Mouse (Mus musculus): ENCODE results near the gene Klri2.
"Not testable (repeated sequence)": the region's sequence is repeated elsewhere in the genome, so short reads cannot be mapped to it uniquely, and the experiment has no call there.

Gene Klri2

DNA sequence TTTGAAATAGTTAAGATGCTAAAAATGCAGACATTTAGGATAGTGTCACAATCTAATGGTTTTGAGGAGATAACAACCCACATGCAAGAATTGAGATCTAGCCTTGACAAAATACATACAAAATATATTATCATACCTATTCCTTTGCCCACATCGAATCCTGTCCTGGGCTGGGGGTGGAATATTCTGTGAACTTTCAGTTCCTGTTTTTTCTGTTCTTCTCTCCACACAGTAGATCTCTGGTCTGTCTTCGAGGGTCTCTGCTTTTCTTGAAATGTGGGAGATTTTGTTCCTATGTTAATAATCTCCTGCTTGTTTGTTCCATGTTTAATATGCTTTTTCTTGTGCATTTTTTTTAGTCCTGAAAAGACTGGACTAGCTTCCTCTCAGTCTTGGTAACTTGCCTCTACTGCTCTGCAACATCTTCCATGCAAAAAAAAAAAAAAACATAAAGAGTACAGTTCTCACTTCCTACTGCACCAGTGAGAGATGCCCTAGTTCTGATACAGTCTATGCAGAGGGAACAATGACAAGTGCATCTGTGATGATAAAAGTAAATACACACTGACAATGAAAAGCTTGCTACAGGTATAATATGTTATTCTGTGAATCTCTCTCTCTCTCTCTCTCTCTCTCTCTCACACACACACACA, at the start of gene Klri2:
Gene Klri2, minus strand, starts transcription at position 416 of the 653 bp plus-strand sequence.
- no peak for DNase-seq (ENCODE audit: inconsistent age in 2 of 2, low spot score in 1 of 2)

DNA sequence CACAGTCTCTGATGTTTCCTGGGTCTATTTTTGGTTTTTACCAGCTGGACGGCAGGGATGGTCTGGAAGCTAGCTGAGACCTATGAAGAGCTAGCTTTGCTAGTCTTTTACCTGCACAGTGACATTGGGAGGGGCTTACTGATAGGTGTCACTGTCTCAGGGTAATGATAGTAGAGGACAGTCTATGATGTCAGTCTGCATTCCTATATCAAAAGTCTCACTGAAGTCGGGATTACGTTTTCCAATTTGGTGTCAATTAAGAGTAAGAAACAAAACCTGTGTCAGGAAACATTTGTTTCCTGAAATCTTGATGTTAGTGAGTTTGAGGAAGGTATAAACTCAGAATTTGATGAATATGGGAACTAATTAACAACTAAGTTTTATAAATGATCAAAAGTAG, 43.9 kb upstream of the Klri2 start, which contains the start of gene Gm156:
Gene Gm156, minus strand, starts transcription at position 101 of the 400 bp plus-strand sequence.
- DNase-seq (ENCODE audit: inconsistent age in 2 of 2, low spot score in 1 of 2): not testable (repeated sequence)

- no peak for DNase-seq (ENCODE audit: inconsistent age in 2 of 2, low spot score in 1 of 2)
Measured at GRCm38 (mm10) chr6:129747654-129748032, 7.4 kb upstream of the Klri2 start.

DNA sequence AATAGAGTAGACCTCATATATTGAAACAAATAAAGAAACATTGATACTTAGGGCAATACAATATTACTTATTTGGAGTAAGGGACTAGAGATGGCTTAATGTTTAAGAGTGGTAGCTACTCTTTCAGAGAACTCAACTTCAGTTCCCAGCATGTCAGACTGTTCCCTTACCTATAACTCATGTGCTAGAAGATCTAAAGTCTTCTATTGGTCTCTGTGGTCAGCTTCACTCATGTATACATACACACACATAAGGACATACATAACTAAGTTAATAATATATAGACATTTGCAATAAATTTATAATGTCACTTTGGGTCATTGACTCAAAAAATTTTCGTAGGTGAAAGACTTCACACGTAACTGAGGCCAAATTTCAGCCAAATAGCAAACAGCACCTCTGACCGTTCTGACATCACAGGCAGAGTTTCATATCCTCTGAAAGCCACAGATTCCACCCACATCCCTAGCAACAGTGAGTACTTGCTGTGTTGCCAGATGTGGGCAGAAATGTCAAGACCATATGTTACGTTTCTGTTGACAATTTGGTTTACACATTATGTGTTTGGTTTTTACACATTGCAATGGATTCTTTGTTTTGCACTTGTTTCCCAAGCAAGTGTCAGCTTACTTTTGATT, 6.9 kb upstream of the Klri2 start:
- DNase-seq (ENCODE audit: inconsistent age in 2 of 2, low spot score in 1 of 2): no peak

DNA sequence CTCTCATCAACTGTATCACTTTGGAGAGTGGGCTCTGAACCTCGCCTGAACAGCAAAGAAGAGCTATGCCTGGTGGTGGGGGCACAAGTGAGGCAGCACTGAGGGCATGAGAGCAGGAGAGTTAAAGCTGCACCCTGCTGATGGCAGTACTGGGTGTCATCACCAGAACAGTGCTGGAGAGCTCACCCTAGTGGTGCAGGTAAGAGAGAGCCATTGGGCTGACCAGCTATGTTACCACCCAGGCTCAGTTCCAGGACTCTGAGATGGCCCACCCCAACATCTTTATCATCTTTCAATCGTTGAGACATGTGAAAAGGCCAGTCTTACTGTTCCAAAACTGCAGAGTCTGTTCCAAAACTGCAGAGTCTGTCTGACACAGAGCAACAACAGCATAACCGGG, 5.9 kb upstream of the Klri2 start:
- no peak for DNase-seq (ENCODE audit: inconsistent age in 2 of 2, low spot score in 1 of 2)

DNA sequence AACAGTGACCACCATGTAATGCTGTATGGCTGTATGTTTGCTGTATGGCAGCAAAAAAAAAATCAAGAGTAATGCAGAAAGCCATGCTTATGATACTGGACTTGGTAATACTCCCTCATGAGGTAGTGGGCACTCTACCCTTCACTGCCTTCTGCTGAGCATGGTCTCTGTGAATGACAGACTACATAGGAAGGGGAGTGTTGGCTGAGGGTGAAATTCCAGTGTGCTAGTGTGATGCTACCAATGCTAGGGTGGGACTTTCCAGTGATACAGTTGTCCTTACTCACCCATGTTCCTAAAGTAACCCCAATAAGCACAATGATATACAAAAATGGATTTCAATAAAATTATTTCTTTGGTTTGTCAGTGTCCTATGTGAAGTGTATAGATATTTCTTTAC, 3.9 kb downstream of the Klri2 start:
- DNase-seq (ENCODE audit: inconsistent age in 2 of 2, low spot score in 1 of 2): no peak

DNA sequence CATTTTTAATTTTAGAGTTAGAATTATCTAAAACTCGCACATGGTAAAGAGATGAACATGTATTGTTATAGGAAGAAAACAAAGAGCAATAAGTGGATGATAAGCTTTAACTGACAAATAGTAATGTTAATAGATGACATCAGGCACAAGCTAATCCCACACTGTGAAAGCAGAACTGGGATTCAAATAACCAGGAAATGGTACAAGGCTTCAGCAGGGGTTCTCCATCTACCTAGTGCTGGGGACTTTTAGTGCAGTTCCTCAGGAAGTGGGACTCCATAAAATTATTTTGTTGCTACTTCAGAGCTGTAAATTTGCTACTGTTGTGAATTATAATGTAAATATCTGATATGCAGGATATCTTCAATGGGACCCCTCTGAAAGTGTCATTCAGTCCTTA, 13.0 kb downstream of the Klri2 start:
- no peak for DNase-seq (ENCODE audit: inconsistent age in 2 of 2, low spot score in 1 of 2)

GRCm38 (mm10) chr6:129721390-129721789, 18.9 kb downstream of the Klri2 start:
- no peak for DNase-seq (ENCODE audit: inconsistent age in 2 of 2, low spot score in 1 of 2)

DNA sequence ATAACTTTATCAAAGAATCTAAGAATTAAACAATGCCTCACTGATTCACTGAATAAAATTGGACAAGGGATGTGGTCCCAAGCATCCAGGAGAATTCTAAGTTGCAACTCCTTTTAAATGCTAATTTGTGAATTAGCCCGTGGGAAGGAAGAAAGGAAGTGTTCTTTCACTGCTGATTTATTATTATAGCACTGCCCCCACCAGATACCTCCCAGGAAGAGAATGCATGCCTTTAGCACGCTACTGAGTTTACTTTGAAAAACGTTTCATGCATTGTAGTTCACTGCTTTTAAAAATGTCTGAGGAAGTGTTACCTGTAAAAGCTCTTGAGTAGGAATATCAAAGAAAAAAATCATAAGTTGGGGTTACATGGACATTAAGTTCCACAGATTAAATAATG, 19.8 kb downstream of the Klri2 start:
- no peak for DNase-seq (ENCODE audit: inconsistent age in 2 of 2, low spot score in 1 of 2)

GRCm38 (mm10) chr6:129717032-129717431, 23.3 kb downstream of the Klri2 start, which contains the start of gene Klri1:
Gene Klri1, minus strand, starts transcription at chr6:129717132.
- no peak for DNase-seq (ENCODE audit: inconsistent age in 2 of 2, low spot score in 1 of 2)

DNA sequence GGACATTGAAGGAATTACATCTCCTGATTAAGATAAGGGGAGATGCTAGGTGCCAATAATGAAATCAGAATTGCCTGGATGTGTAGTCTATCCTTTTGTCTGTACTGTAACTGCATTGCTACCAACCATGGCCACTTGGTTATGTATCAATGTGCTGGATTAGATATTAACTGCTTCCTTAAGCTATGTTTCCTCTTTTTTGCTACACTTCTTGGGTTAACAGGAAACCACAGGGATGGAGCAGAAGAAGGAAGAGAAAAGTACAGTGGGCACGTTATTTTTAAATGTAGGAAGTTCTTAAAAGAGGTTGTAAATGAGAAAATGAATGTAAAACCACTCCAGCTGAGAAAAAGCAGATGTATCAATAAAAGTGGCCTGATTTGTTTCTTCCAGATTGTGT, 26.7 kb downstream of the Klri2 start:
- DNase-seq (ENCODE audit: inconsistent age in 2 of 2, low spot score in 1 of 2): no peak

- DNase-seq (ENCODE audit: inconsistent age in 2 of 2, low spot score in 1 of 2): peak; percentile 41 to 64
Measured at GRCm38 (mm10) chr6:129691436-129691835, 48.8 kb downstream of the Klri2 start.

DNA sequence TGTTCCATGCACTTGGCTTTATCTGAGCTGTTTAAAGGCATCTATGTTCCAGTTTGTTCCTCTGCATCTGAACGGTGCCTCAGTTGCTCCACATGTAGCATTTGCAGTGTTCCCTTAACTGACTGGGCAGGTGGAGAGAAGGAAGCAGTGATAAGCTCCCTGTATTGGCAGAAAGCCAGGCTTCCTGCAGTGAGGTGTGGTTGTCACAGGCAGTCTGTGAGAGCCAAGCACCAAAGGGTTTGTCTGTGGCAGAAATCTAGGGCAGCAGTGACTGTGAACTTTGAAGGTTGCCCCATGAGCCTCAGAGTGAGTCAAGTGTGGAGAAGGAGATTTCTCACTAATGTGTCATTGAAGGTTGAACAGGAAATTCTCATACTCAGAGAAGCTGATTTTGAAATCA, 59.9 kb downstream of the Klri2 start:
- DNase-seq (ENCODE audit: inconsistent age in 2 of 2, low spot score in 1 of 2): peak; percentile 52 to 69

All from adrenal gland, adult (tissue).